ENCODE assay signal across 28 mouse cellular contexts in genomic region chr14:10485798-10486197, GRCm38 (mm10).
"Had no signal": no experiment of that assay in that cellular context is flagged by ENCODE, and none has a peak within 500 bp of the region (broad histone marks: within the 10 kb centered on the region; RNA-seq: fewer than 3 reads in every experiment).

No protein-coding gene starts in this region.

- H3K4me3 ChIP-seq: embryonic facial prominence, embryonic 10.5 days; embryonic facial prominence, embryonic 12.5 days; embryonic facial prominence, embryonic 13.5 days; embryonic facial prominence, embryonic 15.5 days; erythroblast, embryonic 14.5 days; forebrain, embryonic 10.5 days; forebrain, embryonic 12.5 days; forebrain, embryonic 13.5 days; forebrain, embryonic 15.5 days; gastrocnemius, adult 2 months; heart, adult 2 months; heart, embryonic 12.5 days had no signal

- ATAC-seq: forebrain, embryonic 13.5 days; forebrain, embryonic 14.5 days; forebrain, embryonic 15.5 days; forebrain, embryonic 16.5 days had no signal

- H3K4me2 ChIP-seq: embryonic facial prominence, embryonic 12.5 days; embryonic facial prominence, embryonic 13.5 days; embryonic facial prominence, embryonic 15.5 days; forebrain, embryonic 12.5 days; forebrain, embryonic 13.5 days; forebrain, embryonic 15.5 days; heart, embryonic 11.5 days; heart, embryonic 12.5 days had no signal

- H3K36me3 ChIP-seq: embryonic facial prominence, embryonic 10.5 days; embryonic facial prominence, embryonic 12.5 days; embryonic facial prominence, embryonic 13.5 days; embryonic facial prominence, embryonic 15.5 days; forebrain, embryonic 10.5 days; forebrain, embryonic 12.5 days; forebrain, embryonic 15.5 days; heart, embryonic 12.5 days had no signal

- DNase-seq: cerebellum, adult 8-10 months; cerebellum, adult 9-10 months; cerebellum, adult 9-11 months; cerebellum, postnatal 10 days; cerebellum, postnatal 14 days; cerebellum, postnatal 25 days; cerebellum, postnatal 36 days; embryo, embryonic 11 days; gastrocnemius, adult 2 months; gastrocnemius, postnatal 10 days; gastrocnemius, postnatal 14 days; gastrocnemius, postnatal 25 days; gastrocnemius, postnatal 36 days; heart, adult 18-20 months; heart, adult 2 months had no signal

- H3K4me1 ChIP-seq: embryonic facial prominence, embryonic 10.5 days; embryonic facial prominence, embryonic 12.5 days; embryonic facial prominence, embryonic 13.5 days; embryonic facial prominence, embryonic 15.5 days; forebrain, embryonic 10.5 days; forebrain, embryonic 12.5 days; forebrain, embryonic 13.5 days; forebrain, embryonic 15.5 days; heart, embryonic 12.5 days had no signal

- H3K9ac ChIP-seq: embryonic facial prominence, embryonic 12.5 days; embryonic facial prominence, embryonic 13.5 days; embryonic facial prominence, embryonic 15.5 days; forebrain, embryonic 12.5 days; forebrain, embryonic 13.5 days; forebrain, embryonic 15.5 days; heart, embryonic 12.5 days had no signal

- H3K9me3 ChIP-seq: embryonic facial prominence, embryonic 10.5 days; embryonic facial prominence, embryonic 12.5 days; embryonic facial prominence, embryonic 13.5 days; embryonic facial prominence, embryonic 15.5 days; forebrain, embryonic 10.5 days; forebrain, embryonic 12.5 days; forebrain, embryonic 13.5 days; forebrain, embryonic 15.5 days; heart, embryonic 12.5 days had no signal

- H3K27me3 ChIP-seq: embryonic facial prominence, embryonic 12.5 days; embryonic facial prominence, embryonic 13.5 days; embryonic facial prominence, embryonic 15.5 days; forebrain, embryonic 12.5 days; forebrain, embryonic 13.5 days; forebrain, embryonic 15.5 days; heart, embryonic 12.5 days had no signal

- H3K27ac ChIP-seq: embryonic facial prominence, embryonic 10.5 days; embryonic facial prominence, embryonic 12.5 days; embryonic facial prominence, embryonic 13.5 days; embryonic facial prominence, embryonic 15.5 days; forebrain, embryonic 10.5 days; forebrain, embryonic 12.5 days; forebrain, embryonic 13.5 days; forebrain, embryonic 15.5 days; gastrocnemius, adult 2 months; heart, adult 2 months had no signal
